Mouse (Mus musculus) neural tube, embryonic 12.5 days (tissue): ENCODE data around the gene Rtp2. TPM values are rescaled to one million over a fixed set of nuclear protein-coding genes. Genes with fewer than 3 reads are reported as not detected.

Experiments used
- ATAC-seq: fragments of 200-750 bp; cut with Nextera tagmentation; 2 replicates; pipeline ENCODE4 v1.8.0; 2017; ENCODE audit warnings: low read depth, mild to moderate bottlenecking, moderate TSS enrichment, moderate library complexity; ENCODE audit not compliant: low FRiP score
- H3K27ac ChIP-seq: fragments of 300-500 bp; sonication (generic); 2 replicates; pipeline ENCODE4 v1.5.1; 2016
- H3K27me3 ChIP-seq: fragments of 300-500 bp; sonication (generic); replicated peaks from 2 replicates; pipeline ENCODE4 v1.6.1; 2016; ENCODE audit warnings: mild to moderate bottlenecking
- H3K36me3 ChIP-seq: fragments of 300-500 bp; sonication (generic); 2 replicates; pipeline ENCODE4 v1.6.1; 2016; ENCODE audit warnings: mild to moderate bottlenecking
- H3K4me1 ChIP-seq: fragments of 300-500 bp; sonication (generic); 2 replicates; pipeline ENCODE4 v1.6.1; 2016
- H3K4me2 ChIP-seq: fragments of 300-500 bp; sonication (generic); replicated peaks from 2 replicates; pipeline ENCODE4 v1.6.1; 2016; ENCODE audit warnings: mild to moderate bottlenecking
- H3K4me3 ChIP-seq: fragments of 300-500 bp; sonication (generic); 2 replicates; pipeline ENCODE4 v1.5.1; 2016
- H3K9ac ChIP-seq: fragments of 300-500 bp; sonication (generic); 2 replicates; pipeline ENCODE4 v1.6.1; 2016; ENCODE audit warnings: mild to moderate bottlenecking
- H3K9me3 ChIP-seq: fragments of 300-500 bp; sonication (generic); 2 replicates; pipeline ENCODE4 v1.6.1; 2016; ENCODE audit warnings: mild to moderate bottlenecking
- WGBS: fragments of 180-500 bp; shearing (Covaris S2); methylation state at CpG from one replicate; pipeline ENCODE4 v1.1.7; 2016; 5-methylcytosine and 5-hydroxymethylcytosine counted together
- polyA plus RNA-seq: library from polyadenylated mRNA; unstranded; fragments of >200 nt; fragmentation: Nextera tagmentation; extraction: Ambion mirVana; gene quantifications from 2 replicates; pipeline ENCODE4 v1.2.1, GENCODE M21; 2016

The Rtp2 gene
- polyA plus RNA-seq, 1 experiment from 2014 or later, result not detected

DNA sequence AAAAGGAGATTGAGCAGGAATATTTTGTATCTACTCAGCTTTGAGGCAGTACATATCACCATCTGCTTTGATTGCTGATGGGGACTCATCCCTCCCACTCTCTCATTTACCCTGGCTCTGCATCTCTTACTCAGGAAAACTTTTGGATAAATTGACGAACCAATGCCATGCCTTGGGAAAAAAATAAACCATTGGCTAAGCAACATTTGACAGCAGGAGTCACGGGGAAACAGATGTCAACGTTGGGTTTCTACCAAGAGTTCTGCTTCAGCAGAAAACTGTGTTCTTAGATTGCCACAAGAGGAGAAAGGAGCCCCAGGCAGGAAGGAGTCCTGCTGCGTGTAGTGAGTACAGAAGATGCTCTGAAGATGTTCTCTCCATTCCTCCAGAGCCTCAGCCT is 32.1 kb downstream of the Rtp2 start:
- Histone ChIP-seq H3K4me3 (no peak overlapping the region), H3K36me3 (no peaks in the 10 kb centered on the region), H3K27ac (no peak overlapping the region), H3K9ac (no peak overlapping the region), H3K4me2 (no peak overlapping the region), H3K4me1 (peaks cover 10% of the 10 kb centered on the region; the same call in 1 of the 2 replicates), H3K27me3 (0 out of 2 replicates have a peak, but pooled peaks cover 4% of the 10 kb centered on the region), H3K9me3 (no peaks in the 10 kb centered on the region)
- WGBS, result 85% methylated on average over 4 of the region's 4 CpGs
- ATAC-seq, result no peak

DNA sequence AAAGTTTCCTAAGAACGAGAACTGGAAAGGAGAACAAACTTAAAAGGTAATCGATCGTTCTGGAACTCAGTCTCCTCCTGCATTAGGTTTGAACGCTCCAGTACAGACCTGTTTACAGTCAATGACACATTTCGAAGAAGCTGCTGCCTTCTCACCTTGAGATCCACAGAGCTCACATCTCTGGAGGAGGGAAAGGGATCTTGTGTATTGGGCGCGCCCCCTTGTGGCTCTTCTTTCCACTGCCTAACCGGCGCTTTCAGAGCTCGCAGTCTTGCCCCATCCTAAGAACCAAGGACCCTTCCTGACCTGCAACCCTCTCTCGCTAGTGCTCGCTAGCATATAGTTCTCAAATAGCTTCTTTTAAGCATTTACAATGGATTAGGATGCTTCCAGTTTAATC is 33.4 kb downstream of the Rtp2 start:
- peak overlapping the region; percentile 55 for H3K4me2 ChIP-seq
- H3K27me3 ChIP-seq, result 0 out of 2 replicates have a peak, but pooled peaks cover 4% of the 10 kb centered on the region
- no peaks in the 10 kb centered on the region for H3K9me3 ChIP-seq
- no peaks in the 10 kb centered on the region for H3K36me3 ChIP-seq
- no peak overlapping the region for H3K27ac ChIP-seq
- H3K9ac ChIP-seq, result no peak overlapping the region
- H3K4me1 ChIP-seq, result peaks cover 10% of the 10 kb centered on the region; the same call in 1 of the 2 replicates
- no peak overlapping the region for H3K4me3 ChIP-seq
- ATAC-seq, result peak; percentile 88
- WGBS, result 13% methylated on average over 12 of the region's 12 CpGs

DNA sequence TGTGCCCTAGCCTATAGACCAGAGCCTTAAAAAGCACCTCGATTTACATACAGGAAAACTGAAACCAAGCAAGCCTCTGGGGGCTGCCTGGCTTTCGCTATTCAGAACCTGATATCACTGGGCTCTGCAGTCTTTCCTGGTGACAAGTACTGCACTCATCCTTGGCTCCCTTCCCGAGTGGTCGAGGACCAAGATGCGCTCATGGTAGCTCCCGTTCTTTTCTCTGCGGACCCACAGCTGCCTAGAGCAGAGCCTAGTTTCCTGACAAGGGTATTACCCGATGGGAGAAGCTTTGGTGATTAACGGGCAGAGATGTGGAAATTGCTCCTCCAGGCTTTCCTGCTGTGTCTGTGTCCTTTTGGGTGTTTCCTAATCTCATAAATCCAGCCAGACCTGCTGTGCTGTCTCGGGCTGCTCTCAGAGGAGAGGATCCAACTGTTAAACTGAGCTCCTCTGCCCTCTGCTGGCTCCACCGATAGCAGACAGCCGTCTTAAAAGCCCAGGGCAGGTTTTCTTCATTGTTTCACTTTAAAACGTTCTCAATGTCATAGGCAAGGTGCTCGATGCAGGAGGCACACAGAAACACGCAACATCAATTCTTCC is 34.1 kb downstream of the Rtp2 start:
- Histone ChIP-seq H3K9me3 (no peaks in the 10 kb centered on the region), H3K27ac (no peak overlapping the region), H3K4me3 (no peak overlapping the region), H3K36me3 (no peaks in the 10 kb centered on the region), H3K27me3 (0 out of 2 replicates have a peak, but pooled peaks cover 4% of the 10 kb centered on the region), H3K4me1 (peaks cover 10% of the 10 kb centered on the region; the same call in 1 of the 2 replicates), H3K9ac (no peak overlapping the region), H3K4me2 (peak overlapping the region; percentile 55)
- peak; percentile 96 for ATAC-seq
- 9% methylated on average over 15 of the region's 15 CpGs for WGBS

DNA sequence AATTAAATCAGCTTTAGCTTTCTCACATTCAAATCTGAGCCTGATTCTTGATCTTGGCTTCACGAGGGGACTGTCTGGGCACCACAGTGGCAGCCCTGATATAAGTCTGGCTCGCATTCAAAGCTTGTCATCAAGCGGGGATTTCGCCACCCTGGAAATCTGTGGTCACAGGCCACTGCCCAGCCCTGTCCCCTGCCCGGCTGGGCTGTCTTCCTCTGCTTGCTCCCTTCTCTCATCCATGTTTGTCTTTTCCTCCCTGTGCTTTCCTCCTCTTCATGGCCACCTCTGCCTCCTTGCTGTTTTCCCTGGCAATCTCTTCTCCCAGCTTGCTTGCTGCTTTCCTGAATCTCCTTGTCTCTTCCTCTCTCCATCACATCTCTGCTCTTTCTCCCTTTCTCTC is 34.7 kb downstream of the Rtp2 start:
- no peak overlapping the region for H3K9ac ChIP-seq
- no peaks in the 10 kb centered on the region for H3K9me3 ChIP-seq
- 68% methylated on average over 5 of the region's 5 CpGs for WGBS
- peak; percentile 7; the same call in 1 of the 2 replicates for ATAC-seq
- H3K27me3 ChIP-seq, result peaks cover 7% of the 10 kb centered on the region; the same call in 1 of the 2 replicates
- H3K36me3 ChIP-seq, result no peaks in the 10 kb centered on the region
- peaks cover 10% of the 10 kb centered on the region; the same call in 1 of the 2 replicates for H3K4me1 ChIP-seq
- H3K4me2 ChIP-seq, result peak overlapping the region; percentile 55
- H3K27ac ChIP-seq, result no peak overlapping the region
- no peak overlapping the region for H3K4me3 ChIP-seq

DNA sequence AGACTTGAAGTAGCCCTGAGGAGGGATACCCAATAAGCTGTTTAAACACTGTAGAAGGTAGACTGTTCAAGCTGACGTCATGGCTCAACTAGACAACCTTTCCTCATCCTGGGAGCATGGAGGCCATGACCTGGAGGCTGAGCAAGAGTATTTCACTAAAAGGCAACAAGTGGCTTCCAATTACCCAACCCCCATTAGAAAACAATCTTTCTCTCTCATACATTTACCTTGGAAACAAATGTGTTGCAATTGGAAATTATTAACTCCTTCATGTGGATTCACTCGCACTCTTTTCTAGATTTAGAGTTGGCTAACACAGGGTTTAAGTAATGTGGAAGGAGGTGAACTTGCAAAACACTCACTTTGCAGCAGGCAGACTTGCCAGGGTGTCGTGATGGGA is 37.1 kb downstream of the Rtp2 start:
- Histone ChIP-seq H3K27ac (no peak overlapping the region), H3K9me3 (no peaks in the 10 kb centered on the region), H3K4me2 (no peak overlapping the region), H3K36me3 (no peaks in the 10 kb centered on the region), H3K4me1 (peaks cover 15% of the 10 kb centered on the region), H3K4me3 (no peak overlapping the region), H3K9ac (no peak overlapping the region), H3K27me3 (peaks cover 29% of the 10 kb centered on the region)
- WGBS, result 88% methylated on average over 3 of the region's 3 CpGs
- ATAC-seq, result no peak

DNA sequence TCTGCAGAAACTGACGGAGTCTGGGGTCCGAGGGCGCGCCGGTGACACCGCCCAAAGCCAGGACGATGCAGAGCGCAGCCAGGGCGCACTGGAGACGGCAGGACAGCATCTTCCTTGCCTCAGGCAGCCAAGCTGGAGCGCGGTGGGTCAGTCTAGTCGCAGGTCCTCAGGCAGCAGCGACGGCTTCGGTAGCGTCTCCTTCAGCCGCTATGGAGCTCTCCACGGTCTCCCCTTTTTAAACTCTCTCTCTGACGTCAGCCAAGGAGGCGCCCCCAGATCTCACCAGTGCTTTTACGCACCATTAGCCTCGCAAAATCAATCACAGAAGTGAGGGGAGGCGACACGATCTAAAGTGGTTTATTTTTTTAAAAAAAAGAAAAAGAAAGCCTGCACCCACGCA is 41.6 kb downstream of the Rtp2 start, which contains the start of gene Sst:
Sst (minus strand) TSS at position 323 of the 400 bp plus-strand sequence.
- H3K27ac ChIP-seq, result no peak within 1 kb of the TSS
- peaks cover 16% of the 10 kb centered on the region for H3K4me1 ChIP-seq
- no peak within 1 kb of the TSS for H3K9ac ChIP-seq
- peak within 1 kb of the TSS; percentile 55 for H3K4me2 ChIP-seq
- no peaks in the 10 kb centered on the region for H3K9me3 ChIP-seq
- H3K27me3 ChIP-seq, result peaks cover 27% of the 10 kb centered on the region
- no peak for ATAC-seq
- no peaks in the 10 kb centered on the region for H3K36me3 ChIP-seq
- WGBS, result 4% methylated on average over 26 of the region's 26 CpGs
- H3K4me3 ChIP-seq, result peak within 1 kb of the TSS; percentile 23

DNA sequence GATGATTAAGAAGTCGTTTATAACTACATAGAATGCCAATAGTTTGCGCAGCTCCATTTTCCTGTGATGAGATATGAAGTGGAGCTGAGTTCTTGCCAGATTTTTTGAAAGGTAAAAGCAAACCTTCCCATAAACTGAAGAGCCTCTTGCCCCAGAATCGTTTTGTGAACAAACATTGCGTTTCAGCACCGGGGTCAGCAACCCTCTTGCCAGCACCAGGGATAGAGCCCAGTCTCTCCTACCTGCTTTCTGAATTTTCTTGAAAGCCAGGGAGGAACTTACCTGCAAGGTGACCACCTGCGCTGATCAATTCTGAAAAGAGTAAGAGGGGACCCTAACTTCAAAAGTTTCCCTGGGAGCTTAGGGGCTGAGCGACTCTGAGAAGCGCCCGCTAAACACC is 42.0 kb downstream of the Rtp2 start:
- ATAC-seq, result no peak
- 7% methylated on average over 9 of the region's 9 CpGs for WGBS
- no peak overlapping the region for H3K9ac ChIP-seq

DNA sequence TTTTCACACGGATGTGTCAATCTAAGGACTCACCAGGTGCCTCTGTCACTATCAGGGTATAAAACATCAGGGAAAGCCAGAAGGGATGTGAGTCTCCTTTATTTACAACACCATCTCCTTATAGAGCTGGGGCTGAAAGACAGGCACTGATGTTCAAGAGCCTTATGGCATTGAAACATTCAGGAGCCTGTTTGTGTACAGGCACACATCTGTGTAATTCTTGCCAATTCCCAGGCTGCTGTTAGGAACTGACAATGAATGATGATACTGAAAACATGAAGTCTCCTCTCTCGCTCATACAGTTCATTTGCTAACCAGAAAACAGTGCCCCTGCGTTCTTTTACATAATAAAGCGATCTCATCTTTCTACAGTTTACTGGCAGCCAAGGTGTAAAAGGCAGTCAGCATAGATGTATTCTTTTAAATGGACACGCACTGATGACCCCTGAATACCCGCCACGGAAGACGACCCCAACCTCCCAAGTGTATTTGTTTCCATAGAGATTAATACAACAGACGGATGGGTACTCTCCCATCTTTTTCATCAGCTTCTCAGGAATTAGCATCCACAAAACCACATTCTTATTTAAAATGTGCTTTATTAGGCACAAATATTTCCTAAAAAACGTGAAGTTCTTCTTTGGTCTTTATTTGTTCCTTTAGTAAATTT is 44.1 kb downstream of the Rtp2 start:
- Histone ChIP-seq H3K27me3 (peaks cover 27% of the 10 kb centered on the region), H3K9ac (no peak overlapping the region), H3K4me1 (peaks cover 16% of the 10 kb centered on the region), H3K27ac (no peak overlapping the region), H3K4me3 (no peak overlapping the region), H3K4me2 (no peak overlapping the region), H3K9me3 (no peaks in the 10 kb centered on the region), H3K36me3 (no peaks in the 10 kb centered on the region)
- ATAC-seq, result peak; percentile 62; the same call in 1 of the 2 replicates
- WGBS, result 43% methylated on average over 10 of the region's 10 CpGs

More for the DNA sequence above, 42.0 kb downstream of the Rtp2 start:
- peaks cover 16% of the 10 kb centered on the region for H3K4me1 ChIP-seq
- peak overlapping the region; percentile 23 for H3K4me3 ChIP-seq
- H3K9me3 ChIP-seq, result no peaks in the 10 kb centered on the region
- H3K4me2 ChIP-seq, result peak overlapping the region; percentile 55
- no peaks in the 10 kb centered on the region for H3K36me3 ChIP-seq
- H3K27me3 ChIP-seq, result peaks cover 27% of the 10 kb centered on the region
- H3K27ac ChIP-seq, result no peak overlapping the region

DNA sequence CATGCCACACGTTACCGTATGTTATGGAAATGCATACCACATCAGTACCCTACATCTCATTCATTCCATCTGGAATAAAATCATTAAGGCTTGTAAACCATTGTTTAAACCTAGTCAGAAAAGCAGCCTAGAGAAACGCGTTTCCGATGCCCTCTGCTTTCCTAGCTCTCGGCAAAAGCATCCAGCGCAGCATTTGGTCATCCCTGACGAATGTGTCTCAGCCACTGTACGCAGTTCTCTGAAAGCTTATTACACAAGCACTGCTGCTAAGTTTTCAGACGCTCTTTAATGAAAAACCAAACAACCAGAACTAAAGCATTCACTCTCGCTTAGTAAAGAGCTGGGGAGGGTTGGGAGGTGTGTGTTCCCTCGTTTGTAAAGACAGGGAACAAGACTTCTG is 47.1 kb downstream of the Rtp2 start:
- Histone ChIP-seq H3K27ac (no peak overlapping the region), H3K36me3 (no peaks in the 10 kb centered on the region), H3K27me3 (peaks cover 2% of the 10 kb centered on the region; the same call in 1 of the 2 replicates), H3K9ac (no peak overlapping the region), H3K4me2 (no peak overlapping the region), H3K4me1 (peaks cover 11% of the 10 kb centered on the region; the same call in 1 of the 2 replicates), H3K4me3 (no peak overlapping the region), H3K9me3 (no peaks in the 10 kb centered on the region)
- 70% methylated on average over 12 of the region's 12 CpGs for WGBS
- ATAC-seq, result no peak

Other genes starting within 250 kb of the Rtp2 start
- gene Sst, start 41.4 kb downstream of the Rtp2 start, polyA plus RNA-seq, result 139 and 140 TPM in 2 replicates
- not detected in 2 replicates for gene Gm37419, start 56.1 kb upstream of the Rtp2 start, polyA plus RNA-seq
- gene Bcl6, start 56.5 kb upstream of the Rtp2 start, polyA plus RNA-seq, result 0.05 and 0.41 TPM in 2 replicates